Mouse (Mus musculus): Measurements from ENCODE around the gene Fgf8. TPM values are rescaled to one million over a fixed set of nuclear protein-coding genes. Genes with fewer than 3 reads are reported as not detected.

The Fgf8 gene
- polyA plus RNA-seq, 1 experiment, result 22.6 TPM

DNA sequence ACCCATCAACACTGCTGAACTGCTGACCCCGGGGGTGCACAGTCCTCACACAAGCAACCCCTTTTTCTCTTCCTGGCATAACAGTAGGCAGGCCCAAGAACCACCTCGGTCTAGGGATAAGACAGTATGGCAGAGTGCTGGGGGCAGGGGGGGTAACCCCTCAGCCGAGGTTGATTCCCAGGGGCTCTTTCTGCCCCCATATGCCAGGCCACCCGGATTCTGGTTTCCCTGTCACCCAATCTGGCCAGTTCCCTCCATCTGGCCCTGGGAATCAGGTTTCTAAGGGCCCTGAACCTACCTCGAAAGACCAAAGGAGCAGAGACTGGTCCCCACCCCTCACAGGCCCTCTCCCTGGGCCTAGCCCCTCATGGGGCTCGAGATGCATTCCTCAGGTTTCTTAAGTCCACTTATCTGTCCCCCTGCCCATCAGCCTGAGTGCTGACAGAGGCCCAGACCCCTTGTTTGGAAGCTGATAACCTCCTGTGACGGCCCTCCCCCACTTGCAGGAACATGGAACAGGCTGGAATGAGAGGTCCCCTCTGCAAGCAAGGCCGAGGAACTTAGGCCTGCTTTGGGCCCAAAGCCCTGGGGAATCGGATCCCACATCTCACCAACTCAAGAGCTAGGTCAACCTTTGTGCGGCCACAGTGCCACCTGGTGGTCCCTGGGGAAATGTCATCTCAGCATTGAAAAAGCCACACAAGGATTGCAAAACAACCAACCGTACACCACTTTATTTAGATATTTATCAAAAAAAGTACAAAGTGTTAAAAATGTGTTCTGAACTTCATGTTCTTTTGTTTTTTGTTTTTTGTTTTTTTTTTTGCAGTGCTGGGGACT is 4.5 kb upstream of the Fgf8 start:
- Histone ChIP-seq H3K27ac (ENCODE audit: insufficient read depth, low read length) (no peak overlapping the region), H3K4me1 (ENCODE audit: control insufficient read depth, insufficient read depth, low read length) (peaks cover 3% of the 10 kb centered on the region), H3K9ac (ENCODE audit: low read depth, poor library complexity, severe bottlenecking) (peak overlapping the region; percentile 42), H3K4me3 (ENCODE audit: low read depth, low read length) (no peak overlapping the region), H3K9me3 (replicated peaks; ENCODE audit: control insufficient read depth, insufficient read depth, low read length, poor library complexity, severe bottlenecking) (no peaks in the 10 kb centered on the region), H3K36me3 (ENCODE audit: control insufficient read depth, insufficient read depth, low read length, poor library complexity, severe bottlenecking) (peaks cover 6% of the 10 kb centered on the region; the same call in 1 of the 2 replicates), H3K27me3 (ENCODE audit: control insufficient read depth, insufficient read depth, low read length, poor library complexity, severe bottlenecking) (peaks cover 11% of the 10 kb centered on the region)
- TF ChIP-seq CTCF (IDR thresholded peaks at IDR 0.05; ENCODE audit: low read depth, low read length) (peak; percentile 88), EP300 (IDR thresholded peaks at IDR 0.05; ENCODE audit: insufficient read depth, low read depth, low read length) (0 out of 2 replicates have a peak, but pooled peaks have one; percentile 11), POLR2A (IDR thresholded peaks at IDR 0.05; ENCODE audit: insufficient read depth, low read length) (no peak)

DNA sequence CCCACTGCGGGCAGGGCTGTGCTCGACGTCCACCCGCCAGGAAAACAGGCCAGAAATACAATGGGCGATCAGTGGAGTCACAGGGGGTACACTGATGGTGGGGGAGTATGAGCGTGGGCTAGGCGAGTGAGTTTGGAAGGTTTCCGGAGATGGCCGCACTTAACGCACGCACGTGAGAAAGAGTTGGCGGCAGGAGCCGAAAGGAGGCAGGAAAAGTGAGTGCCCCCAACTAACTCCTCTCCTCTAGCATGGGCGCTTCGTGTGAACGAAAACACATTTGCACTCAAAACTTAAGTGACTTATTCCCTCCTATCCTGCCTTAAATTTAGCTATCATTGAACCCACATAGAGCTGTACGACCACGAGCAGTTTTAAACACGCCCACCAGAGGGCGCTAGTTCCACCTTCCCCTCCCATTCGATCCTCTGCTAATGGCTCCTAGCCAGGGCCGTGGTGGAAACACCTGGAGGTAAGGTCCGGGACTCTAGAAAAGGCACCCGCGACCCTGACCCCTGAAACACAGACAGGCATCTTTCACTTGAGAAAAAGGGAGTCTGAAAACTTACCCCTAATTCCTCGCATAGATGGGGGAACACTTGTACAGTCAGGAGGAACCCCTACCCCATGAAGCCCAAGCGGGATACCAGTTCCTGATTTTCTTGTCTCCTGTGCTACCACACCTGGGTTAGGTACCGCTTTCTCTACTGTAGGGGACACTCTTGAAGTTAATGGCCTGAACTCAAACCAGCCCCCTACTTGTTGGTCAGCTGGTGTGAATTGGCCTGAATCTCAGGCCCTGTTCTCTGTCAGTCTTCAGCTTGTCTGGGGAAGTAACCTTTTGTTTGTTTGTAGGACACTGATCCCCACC is 3.7 kb upstream of the Fgf8 start:
- TF ChIP-seq EP300 (IDR thresholded peaks at IDR 0.05; ENCODE audit: insufficient read depth, low read depth, low read length) (no peak), CTCF (IDR thresholded peaks at IDR 0.05; ENCODE audit: low read depth, low read length) (peak; percentile 92)
- Histone ChIP-seq H3K27me3 (ENCODE audit: control insufficient read depth, insufficient read depth, low read length, poor library complexity, severe bottlenecking) (peaks cover 19% of the 10 kb centered on the region), H3K4me1 (ENCODE audit: control insufficient read depth, insufficient read depth, low read length) (peaks cover 3% of the 10 kb centered on the region)

DNA sequence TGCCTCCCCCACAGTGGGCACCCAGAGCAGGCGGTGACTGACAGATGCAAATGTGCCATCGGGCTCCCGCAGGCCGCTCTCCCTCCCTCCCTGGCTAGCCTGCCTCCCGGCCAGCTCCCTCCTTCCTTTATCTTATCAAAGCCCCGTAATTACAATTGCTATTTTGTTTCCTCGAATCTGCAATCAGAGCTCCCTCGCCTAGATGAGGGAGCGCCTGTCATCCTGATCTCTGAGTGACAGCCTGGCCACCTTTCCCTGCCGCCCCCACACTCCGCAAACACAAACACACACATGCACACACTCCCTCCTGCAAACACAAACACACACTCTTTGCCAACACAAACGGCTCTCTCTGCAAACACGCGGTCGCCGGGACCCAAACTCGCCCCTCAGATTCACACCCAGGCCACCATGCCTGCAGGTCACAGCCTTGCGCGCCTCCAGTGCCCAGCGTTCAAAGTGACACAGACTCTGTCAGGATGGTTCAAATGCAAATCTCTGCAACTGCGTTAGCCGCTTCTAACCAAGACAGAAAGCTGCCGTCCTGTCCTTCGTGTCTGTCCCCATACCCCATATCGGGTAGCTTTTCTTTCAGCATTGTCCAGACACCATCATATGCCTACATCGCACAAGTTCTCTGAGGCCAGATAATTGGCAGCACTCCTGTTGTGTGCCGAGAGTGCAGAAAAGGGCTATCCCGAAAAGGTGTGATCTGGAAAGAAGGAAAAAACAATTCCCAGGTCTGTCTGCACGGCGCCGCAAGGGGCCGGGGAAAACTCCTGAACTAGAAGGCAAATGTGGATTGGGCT is 2.8 kb upstream of the Fgf8 start:
- no peaks in the 10 kb centered on the region for H3K9me3 ChIP-seq (replicated peaks; ENCODE audit: control insufficient read depth, insufficient read depth, low read length, poor library complexity, severe bottlenecking)
- H3K27ac ChIP-seq (ENCODE audit: insufficient read depth, low read length), result no peak overlapping the region
- no peak overlapping the region; the same call in 1 of the 2 replicates for H3K4me3 ChIP-seq (ENCODE audit: low read depth, low read length)
- H3K27me3 ChIP-seq (ENCODE audit: control insufficient read depth, insufficient read depth, low read length, poor library complexity, severe bottlenecking), result peaks cover 27% of the 10 kb centered on the region
- H3K9ac ChIP-seq (ENCODE audit: low read depth, poor library complexity, severe bottlenecking), result no peak overlapping the region
- TF ChIP-seq CTCF (IDR thresholded peaks at IDR 0.05; ENCODE audit: low read depth, low read length), result no peak
- no peak for TF ChIP-seq POLR2A (IDR thresholded peaks at IDR 0.05; ENCODE audit: insufficient read depth, low read length)
- TF ChIP-seq EP300 (IDR thresholded peaks at IDR 0.05; ENCODE audit: insufficient read depth, low read depth, low read length), result no peak
- H3K4me1 ChIP-seq (ENCODE audit: control insufficient read depth, insufficient read depth, low read length), result peaks cover 3% of the 10 kb centered on the region
- H3K36me3 ChIP-seq (ENCODE audit: control insufficient read depth, insufficient read depth, low read length, poor library complexity, severe bottlenecking), result no peaks in the 10 kb centered on the region

More for the DNA sequence above, 3.7 kb upstream of the Fgf8 start:
- Histone ChIP-seq H3K4me3 (ENCODE audit: low read depth, low read length) (no peak overlapping the region), H3K36me3 (ENCODE audit: control insufficient read depth, insufficient read depth, low read length, poor library complexity, severe bottlenecking) (no peaks in the 10 kb centered on the region), H3K27ac (ENCODE audit: insufficient read depth, low read length) (no peak overlapping the region), H3K9me3 (replicated peaks; ENCODE audit: control insufficient read depth, insufficient read depth, low read length, poor library complexity, severe bottlenecking) (no peaks in the 10 kb centered on the region), H3K9ac (ENCODE audit: low read depth, poor library complexity, severe bottlenecking) (peak overlapping the region; percentile 42; the same call in 1 of the 2 replicates)

DNA sequence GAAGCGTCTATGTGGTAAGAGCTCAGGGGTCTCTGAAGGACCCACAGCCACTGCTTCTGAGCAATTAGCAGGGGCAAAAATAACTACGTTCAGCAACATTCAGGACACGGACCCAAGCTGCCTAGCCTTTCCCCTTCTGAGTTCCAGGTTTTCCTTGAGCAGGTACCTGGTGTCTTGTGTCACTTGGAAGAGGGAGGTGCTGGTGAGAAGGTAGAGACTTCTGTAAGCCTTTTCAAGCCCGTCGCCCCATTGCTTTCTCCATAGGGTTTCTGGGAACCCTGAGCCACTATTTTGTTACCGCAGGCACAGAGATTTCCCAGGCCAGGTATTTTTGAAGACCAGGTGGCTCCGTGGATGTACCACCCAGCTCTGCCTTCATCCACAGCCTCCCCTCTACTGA is 904 bp upstream of the Fgf8 start:
- H3K4me3 ChIP-seq (ENCODE audit: low read depth, low read length), result no peak overlapping the region
- no peak for TF ChIP-seq POLR2A (IDR thresholded peaks at IDR 0.05; ENCODE audit: insufficient read depth, low read length)
- TF ChIP-seq EP300 (IDR thresholded peaks at IDR 0.05; ENCODE audit: insufficient read depth, low read depth, low read length), result no peak
- no peak for TF ChIP-seq CTCF (IDR thresholded peaks at IDR 0.05; ENCODE audit: low read depth, low read length)
- peaks cover 33% of the 10 kb centered on the region for H3K27me3 ChIP-seq (ENCODE audit: control insufficient read depth, insufficient read depth, low read length, poor library complexity, severe bottlenecking)
- H3K9me3 ChIP-seq (replicated peaks; ENCODE audit: control insufficient read depth, insufficient read depth, low read length, poor library complexity, severe bottlenecking), result no peaks in the 10 kb centered on the region
- H3K4me1 ChIP-seq (ENCODE audit: control insufficient read depth, insufficient read depth, low read length), result peaks cover 3% of the 10 kb centered on the region
- no peaks in the 10 kb centered on the region for H3K36me3 ChIP-seq (ENCODE audit: control insufficient read depth, insufficient read depth, low read length, poor library complexity, severe bottlenecking)
- no peak overlapping the region for H3K9ac ChIP-seq (ENCODE audit: low read depth, poor library complexity, severe bottlenecking)
- H3K27ac ChIP-seq (ENCODE audit: insufficient read depth, low read length), result no peak overlapping the region

DNA sequence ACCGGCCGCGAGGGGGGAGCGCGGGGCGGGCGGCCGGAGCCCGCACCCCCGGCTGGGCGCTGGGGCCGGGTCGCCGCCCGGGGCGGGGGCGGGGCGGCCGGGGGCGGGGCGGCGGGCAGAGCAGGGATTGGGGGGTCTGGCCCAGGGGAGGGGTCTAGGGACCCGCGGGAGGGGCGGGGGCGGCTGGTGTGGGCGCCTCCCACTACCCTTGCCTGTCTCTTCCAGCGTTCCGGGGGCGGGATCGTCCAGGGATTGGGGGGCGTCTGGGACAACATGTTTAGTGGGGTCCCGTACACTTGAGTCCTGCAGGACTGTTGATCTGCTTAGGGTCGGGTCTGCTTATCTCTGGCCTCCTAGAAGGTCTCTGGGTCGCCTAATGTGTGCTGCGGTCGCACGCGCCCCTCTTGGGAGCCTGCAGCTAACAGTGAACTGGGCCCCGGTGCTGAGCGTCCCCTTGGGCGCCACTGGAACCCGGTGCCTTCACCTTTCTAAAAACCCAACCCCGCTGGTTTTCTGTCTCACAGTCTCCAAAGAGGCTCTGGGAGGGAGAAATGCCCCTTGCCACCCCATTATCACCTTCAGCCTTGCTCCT is 365 bp upstream of the Fgf8 start:
- no peak for TF ChIP-seq EP300 (IDR thresholded peaks at IDR 0.05; ENCODE audit: insufficient read depth, low read depth, low read length)
- no peak for TF ChIP-seq POLR2A (IDR thresholded peaks at IDR 0.05; ENCODE audit: insufficient read depth, low read length)
- no peak for TF ChIP-seq CTCF (IDR thresholded peaks at IDR 0.05; ENCODE audit: low read depth, low read length)
- H3K27ac ChIP-seq (ENCODE audit: insufficient read depth, low read length), result no peak overlapping the region

More for the DNA sequence above, 365 bp upstream of the Fgf8 start:
- Histone ChIP-seq H3K9me3 (replicated peaks; ENCODE audit: control insufficient read depth, insufficient read depth, low read length, poor library complexity, severe bottlenecking) (no peaks in the 10 kb centered on the region), H3K4me3 (ENCODE audit: low read depth, low read length) (peak overlapping the region; percentile 54), H3K9ac (ENCODE audit: low read depth, poor library complexity, severe bottlenecking) (peak overlapping the region; percentile 67), H3K4me1 (ENCODE audit: control insufficient read depth, insufficient read depth, low read length) (peaks cover 2% of the 10 kb centered on the region), H3K27me3 (ENCODE audit: control insufficient read depth, insufficient read depth, low read length, poor library complexity, severe bottlenecking) (peaks cover 35% of the 10 kb centered on the region), H3K36me3 (ENCODE audit: control insufficient read depth, insufficient read depth, low read length, poor library complexity, severe bottlenecking) (no peaks in the 10 kb centered on the region)

Measured in ES-Bruce4 (cell line).